Mouse (Mus musculus): ENCODE results near the gene Tbc1d1.
A peak's percentile ranks its signal among the peaks of the same experiment; 100 is the strongest.

Gene Tbc1d1

DNA sequence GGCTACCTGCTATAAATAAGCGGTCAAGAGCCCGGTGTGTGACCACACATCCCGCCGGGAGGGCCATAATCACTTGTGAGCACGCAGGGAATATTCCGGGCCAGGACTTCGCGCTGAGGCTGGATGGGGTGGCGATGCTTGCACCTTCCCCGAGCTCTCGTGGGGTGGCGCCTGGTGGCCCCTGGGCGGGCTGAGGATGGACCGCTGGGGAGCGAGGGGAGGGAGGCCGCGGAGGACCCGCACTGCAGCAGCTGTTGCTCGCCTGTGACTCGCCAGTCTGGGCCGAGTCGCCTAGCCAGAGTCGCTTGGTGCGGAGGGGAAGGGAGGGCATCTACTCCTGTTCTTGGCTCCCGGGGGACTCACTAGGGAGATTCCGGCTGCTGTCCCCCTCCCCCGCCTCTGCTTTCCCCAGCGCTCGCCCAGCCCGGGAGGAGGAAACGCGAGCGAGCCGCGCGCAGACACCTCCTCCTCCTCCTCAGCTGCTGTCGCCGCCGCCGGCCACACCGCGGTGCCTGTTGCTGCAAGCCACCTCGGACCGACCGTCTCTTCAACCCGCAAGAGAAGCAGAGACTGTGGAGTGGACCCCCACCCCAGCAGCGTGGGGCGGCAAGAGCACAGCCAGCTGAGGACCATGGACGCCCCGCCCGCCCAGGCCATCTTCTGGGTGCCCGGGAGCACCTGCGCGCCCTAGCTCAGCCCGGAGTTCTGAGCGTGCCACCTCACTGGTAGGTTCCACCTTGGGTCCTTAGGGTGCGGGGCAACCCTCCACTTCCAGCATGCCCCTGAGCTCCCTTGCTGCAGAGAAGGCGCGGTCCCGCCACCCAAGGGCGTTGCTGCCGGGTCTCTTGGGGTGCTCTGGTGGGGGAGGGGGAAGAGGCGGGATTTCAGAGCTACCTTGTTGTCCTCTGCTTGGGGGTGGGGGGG lies 3.9 kb downstream of the Tbc1d1 start:
- peak; percentile 60 to 86 for DNase-seq (ENCODE audit: inconsistent age in 2 of 2, low spot score in 1 of 2)

DNA sequence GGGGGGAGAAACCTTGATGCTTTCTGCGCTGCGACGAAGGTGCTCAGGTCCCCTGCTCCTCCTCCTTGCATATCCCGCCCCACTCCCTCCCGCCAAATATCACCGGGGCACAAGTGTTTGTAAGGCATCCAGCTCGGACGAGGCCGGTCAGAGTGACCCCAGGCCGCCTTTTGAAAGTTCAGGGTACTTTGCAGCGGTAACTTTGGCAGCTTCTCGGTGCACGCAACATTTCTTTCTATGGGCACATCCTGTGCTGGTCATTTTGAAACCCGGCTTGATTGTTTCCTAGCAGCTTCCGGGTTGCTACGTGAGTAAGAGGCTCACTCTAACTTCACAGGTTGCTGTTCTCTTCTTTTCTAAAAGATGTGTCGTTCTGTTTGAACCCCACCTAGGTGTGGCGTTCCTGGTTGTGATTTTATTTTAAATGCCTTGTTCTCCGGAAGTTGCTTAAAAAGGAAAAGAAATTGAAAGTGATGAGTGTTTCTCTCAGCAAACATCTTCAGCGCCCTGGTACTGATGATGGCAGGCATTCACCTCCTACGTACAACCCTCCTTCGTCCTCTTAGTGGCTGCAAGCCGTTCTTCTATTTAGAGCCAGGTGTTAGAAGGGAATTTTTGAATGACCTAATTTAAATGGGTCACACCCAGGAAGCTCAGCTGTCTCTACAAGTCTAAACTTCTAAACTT lies 4.7 kb downstream of the Tbc1d1 start:
- peak; percentile 17 to 63 for DNase-seq (ENCODE audit: inconsistent age in 2 of 2, low spot score in 1 of 2)

- no peak for DNase-seq (ENCODE audit: inconsistent age in 2 of 2, low spot score in 1 of 2)
Observed at GRCm38 (mm10) chr5:64161917-64162316, 5.8 kb downstream of the Tbc1d1 start.

DNA sequence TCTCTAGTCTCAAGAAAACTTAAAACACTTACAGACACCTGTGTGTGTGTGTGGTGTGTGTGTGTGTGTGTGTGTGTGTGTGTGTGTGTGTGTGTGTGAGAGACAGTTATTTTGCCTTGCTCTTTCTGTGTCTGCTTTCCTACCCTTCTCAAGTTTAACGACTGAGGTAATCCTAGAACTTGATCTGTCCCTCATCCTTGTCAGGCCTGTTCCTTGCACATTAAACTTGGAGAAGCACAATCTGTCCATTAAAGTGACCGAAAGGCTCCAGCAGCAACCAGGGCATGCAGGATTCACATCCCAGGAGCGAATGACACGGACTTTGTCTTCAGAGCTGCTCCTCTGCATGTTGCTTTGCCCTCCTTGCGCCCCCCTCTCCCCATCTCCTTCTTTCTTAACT lies 6.5 kb downstream of the Tbc1d1 start:
- no peak for DNase-seq (ENCODE audit: inconsistent age in 2 of 2, low spot score in 1 of 2)

DNA sequence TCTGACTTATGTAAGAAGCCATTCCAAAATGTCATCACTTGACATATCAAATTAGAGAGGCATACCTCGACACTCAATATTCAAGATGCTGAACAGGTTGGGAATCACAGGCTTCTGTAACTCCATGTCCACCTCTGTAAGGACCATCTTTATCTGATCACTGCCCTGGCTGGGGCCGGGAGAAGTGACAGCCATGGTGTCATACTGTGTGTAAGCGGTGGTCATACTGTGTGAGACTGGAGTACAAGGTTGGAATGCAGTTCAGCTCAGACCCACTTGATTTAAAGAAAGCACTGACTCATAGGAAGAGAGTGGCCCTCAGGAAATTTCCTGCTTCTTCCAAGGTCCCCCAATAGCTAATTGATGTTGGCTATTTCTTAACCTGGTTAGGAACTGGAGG lies 8.3 kb downstream of the Tbc1d1 start:
- no peak for DNase-seq (ENCODE audit: inconsistent age in 2 of 2, low spot score in 1 of 2)

DNA sequence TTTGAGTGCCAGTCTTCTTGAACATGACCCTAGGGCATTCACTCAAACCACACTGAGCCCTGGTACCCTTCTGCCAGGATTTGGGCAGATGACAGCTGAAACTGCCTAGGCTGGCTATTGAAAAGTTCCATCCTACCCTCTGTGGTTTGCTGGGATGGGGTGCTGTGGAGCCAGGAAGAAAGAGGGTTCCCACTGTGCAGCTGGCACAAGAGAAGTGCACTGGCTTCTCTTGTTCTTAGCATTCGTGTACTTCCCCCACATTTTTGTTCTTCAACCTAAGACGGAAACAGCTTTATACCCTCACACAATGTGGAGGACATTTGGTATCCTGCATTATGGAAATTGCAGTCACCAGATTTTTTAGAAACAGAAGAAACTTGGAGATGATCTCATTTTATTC lies 9.7 kb downstream of the Tbc1d1 start:
- no peak for DNase-seq (ENCODE audit: inconsistent age in 2 of 2, low spot score in 1 of 2)

DNA sequence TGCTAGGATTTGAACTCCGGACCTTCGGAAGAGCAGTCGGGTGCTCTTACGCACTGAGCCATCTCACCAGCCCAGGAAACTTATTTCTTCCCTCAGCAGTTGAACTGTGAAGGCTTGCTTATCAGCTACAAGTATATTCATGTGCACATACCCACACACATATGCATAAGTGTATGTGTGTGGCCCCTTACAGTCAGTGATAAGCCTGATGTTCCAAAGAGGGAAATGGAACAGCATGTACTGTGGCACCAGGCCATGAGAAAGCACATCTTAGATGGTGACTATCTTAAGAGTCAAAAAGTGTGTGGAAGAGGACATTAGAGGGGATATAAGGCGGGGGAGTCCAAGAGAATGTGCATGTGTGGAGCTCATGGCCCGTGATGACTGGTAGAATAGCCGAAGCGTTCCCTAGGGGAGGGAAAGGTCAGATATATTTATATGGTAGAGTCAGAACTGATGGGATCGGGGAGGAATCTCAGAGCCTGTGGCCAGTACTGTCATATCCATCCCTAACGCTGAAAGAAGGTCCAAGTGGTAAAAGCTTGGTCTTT lies 13.0 kb downstream of the Tbc1d1 start:
- DNase-seq (ENCODE audit: inconsistent age in 2 of 2, low spot score in 1 of 2): no peak

- DNase-seq (ENCODE audit: inconsistent age in 2 of 2, low spot score in 1 of 2): no peak
Observed at GRCm38 (mm10) chr5:64172884-64173283, 16.8 kb downstream of the Tbc1d1 start.

- no peak for DNase-seq (ENCODE audit: inconsistent age in 2 of 2, low spot score in 1 of 2)
Observed at GRCm38 (mm10) chr5:64173302-64173701, 17.2 kb downstream of the Tbc1d1 start.

DNA sequence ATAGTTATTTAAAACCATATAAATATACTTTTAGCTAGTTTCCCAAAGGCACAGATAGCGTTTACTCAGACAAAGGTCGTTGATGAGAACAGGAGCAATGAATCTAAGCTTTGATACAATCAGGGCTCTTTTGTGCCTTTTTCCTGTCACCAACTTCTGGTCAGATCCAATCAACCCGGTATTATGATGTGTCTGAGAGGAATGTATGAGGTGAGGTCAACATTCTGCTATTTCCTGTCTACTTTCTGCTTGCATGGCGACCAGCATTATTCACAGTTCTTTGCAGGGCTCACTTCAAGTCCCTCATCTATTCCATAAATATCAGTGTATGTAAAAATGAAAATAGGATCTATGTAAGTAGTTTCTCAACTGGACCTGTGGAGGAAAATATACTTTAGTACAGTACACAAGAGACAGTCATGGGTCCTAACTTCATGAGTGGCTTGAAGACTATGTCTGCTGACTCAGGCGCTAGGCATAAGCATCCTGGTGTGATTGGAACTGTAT lies 18.4 kb downstream of the Tbc1d1 start:
- DNase-seq (ENCODE audit: inconsistent age in 2 of 2, low spot score in 1 of 2): no peak

- no peak for DNase-seq (ENCODE audit: inconsistent age in 2 of 2, low spot score in 1 of 2)
Observed at GRCm38 (mm10) chr5:64180548-64180947, 24.4 kb downstream of the Tbc1d1 start.

- DNase-seq (ENCODE audit: inconsistent age in 2 of 2, low spot score in 1 of 2): no peak
Observed at GRCm38 (mm10) chr5:64183712-64184111, 27.6 kb downstream of the Tbc1d1 start.

DNA sequence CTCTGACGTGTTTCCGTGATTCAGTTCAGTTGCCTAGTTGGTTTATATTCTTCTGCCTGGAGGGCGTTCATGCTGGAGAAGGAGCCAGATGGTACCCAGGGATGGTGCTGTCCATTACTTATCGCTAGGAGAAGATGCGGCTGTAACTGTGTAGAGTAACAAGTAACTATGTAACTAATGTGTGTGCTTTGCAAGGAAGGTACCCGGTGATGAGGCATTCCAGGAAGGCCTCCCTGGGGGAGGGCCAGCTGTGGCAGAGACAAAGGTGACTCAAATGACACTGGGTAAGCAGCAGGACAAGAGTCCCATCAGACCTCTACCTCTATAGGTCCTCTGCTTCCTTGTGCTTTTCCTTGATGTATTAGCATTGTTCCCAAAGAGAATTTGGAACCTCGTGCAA lies 29.2 kb downstream of the Tbc1d1 start:
- no peak for DNase-seq (ENCODE audit: inconsistent age in 2 of 2, low spot score in 1 of 2)

GRCm38 (mm10) chr5:64186566-64186965 lies 30.5 kb downstream of the Tbc1d1 start:
- DNase-seq (ENCODE audit: inconsistent age in 2 of 2, low spot score in 1 of 2): no peak

GRCm38 (mm10) chr5:64188083-64188648 lies 32.1 kb downstream of the Tbc1d1 start:
- DNase-seq (ENCODE audit: inconsistent age in 2 of 2, low spot score in 1 of 2): no peak

GRCm38 (mm10) chr5:64190892-64191291 lies 34.8 kb downstream of the Tbc1d1 start:
- no peak for DNase-seq (ENCODE audit: inconsistent age in 2 of 2, low spot score in 1 of 2)

- DNase-seq (ENCODE audit: inconsistent age in 2 of 2, low spot score in 1 of 2): no peak
Observed at GRCm38 (mm10) chr5:64193353-64193752, 37.2 kb downstream of the Tbc1d1 start.

DNA sequence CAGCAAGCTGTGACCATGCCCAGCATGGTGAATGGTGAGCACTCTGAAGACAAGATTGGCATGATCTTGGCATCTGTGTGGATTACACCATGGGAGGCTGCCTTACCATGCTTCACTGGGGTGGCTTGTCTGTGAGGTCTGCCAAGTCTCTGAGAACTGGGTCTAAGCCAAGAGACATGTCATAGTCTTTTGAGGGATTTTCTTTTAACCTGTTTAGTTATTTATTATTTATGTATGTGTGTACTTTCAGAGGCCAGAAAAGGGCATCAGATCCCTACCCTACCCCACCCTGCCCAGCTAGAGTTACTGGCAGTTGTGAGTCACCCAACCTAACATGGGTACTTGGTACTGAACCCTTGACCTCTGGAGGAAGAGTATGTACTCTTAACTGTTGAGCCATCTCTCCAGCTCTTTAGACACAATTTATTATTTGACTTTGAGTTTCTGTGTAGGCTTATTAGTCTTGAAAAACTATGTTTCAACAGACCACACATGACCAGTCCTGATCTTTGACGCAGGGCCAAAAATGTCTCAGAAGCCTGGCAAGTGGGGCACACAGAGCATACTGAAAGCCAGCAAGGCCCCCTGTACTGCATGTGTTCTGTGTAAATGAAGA lies 40.3 kb downstream of the Tbc1d1 start:
- DNase-seq (ENCODE audit: inconsistent age in 2 of 2, low spot score in 1 of 2): peak; percentile 60 to 61

DNA sequence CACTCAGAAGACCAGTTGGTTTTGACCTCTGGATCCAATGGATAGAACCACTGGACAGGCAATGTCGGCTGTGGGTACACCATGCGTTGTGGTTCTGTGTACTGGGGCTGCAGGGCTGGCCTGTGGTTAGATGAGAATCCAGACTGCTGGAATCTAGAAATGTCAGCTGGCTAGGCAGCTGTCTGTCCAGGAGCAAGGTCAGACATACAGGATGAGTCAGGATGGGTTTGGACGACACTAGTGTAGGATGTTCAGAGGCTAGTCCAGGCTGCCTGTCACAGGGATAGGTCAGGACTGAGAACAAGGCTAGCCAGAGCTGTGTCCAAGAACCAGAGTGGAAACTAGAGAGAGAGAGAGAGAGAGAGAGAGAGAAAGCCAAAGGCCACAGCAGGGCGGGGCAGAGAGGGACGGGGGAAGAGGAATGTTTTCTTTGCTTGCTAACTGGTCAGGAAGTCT lies 40.8 kb downstream of the Tbc1d1 start:
- DNase-seq (ENCODE audit: inconsistent age in 2 of 2, low spot score in 1 of 2): peak; percentile 58 to 68

DNA sequence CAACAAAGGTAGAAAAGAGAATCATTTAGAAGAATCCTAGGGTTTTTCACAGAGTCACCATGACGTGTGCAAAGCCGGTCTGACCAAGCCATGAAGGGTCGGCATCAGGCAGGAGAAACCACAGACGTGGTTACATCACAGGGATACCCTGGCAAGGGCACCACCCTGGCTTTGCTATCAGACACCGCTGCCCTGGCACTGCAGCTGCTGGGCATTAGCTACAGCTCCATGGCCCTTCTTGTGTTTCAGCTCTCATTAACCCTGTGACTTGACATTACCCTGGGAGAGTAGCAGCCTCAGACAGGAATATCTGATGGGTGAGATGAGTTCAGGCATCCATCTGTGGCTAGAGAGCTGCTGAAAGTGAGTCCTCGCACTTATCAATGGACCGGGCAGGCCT lies 42.5 kb downstream of the Tbc1d1 start:
- DNase-seq (ENCODE audit: inconsistent age in 2 of 2, low spot score in 1 of 2): no peak

DNA sequence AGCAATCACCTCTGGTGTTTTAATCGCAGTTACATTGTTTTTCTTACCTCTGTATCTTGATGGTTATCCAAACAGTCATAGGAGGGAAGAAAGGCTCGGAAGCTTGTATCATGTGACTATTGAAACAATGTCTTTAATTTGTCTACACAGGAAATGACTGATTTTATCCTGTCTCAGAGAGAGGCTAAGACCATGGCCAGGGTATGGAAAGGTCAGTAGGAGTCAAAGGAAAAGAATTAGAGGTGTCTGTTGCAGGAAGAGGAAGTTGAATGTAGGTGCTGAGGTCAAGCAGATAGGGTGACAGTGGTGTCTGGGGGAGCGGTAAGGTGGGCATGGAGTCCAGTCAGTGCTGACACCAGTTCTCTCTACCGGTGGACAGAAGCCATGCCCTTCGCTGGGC lies 45.0 kb downstream of the Tbc1d1 start:
- peak in 1 of 2 experiments; percentile 43 for DNase-seq (ENCODE audit: inconsistent age in 2 of 2, low spot score in 1 of 2)

Measured in adrenal gland, adult (tissue).